Mouse (Mus musculus) lung, postnatal 0 days (tissue): ENCODE measurements around the gene Rpl41.

Experiments
- CTCF ChIP-seq: IDR thresholded peaks from 2 replicates; pipeline ENCODE4 v1.5.1; 2016; ENCODE audit warnings: antibody characterized with exemption, mild to moderate bottlenecking
- EP300 ChIP-seq: IDR thresholded peaks from 2 replicates; pipeline ENCODE4 v1.6.1; 2016; ENCODE audit warnings: antibody characterized with exemption, mild to moderate bottlenecking, control low read depth

- TF ChIP-seq CTCF (peak; percentile 80), EP300 (no peak)
Observed at GRCm38 (mm10) chr10:128590193-128590690, 41.1 kb upstream of the Rpl41 start.
